Mouse (Mus musculus): ENCODE measurements around the gene Znhit1. TPM values are rescaled to one million over a fixed set of nuclear protein-coding genes. Genes with fewer than 3 reads are reported as not detected.

Gene Znhit1
- polyA plus RNA-seq, 1 experiment: 79.5 TPM

DNA sequence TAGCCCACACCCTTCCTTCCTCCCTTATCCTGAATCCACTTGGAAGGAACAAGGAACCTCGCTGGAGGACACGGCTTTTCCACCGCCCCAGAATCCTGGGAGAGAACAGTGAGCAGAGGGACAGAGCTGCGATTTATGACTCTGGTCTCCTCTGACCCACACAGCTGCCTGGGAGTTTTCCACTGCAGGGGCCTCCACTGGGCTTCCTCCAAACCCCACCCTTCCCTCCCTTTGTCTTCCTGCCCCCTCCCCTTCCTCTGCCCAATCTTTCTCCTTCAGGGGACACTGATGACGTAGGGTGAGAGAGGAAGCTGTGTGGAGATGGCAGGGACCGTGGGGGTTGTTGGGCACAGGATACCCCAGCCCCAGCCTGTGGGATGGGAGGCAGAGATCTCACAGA lies 21.5 kb downstream of the Znhit1 start, which contains the start of gene Cldn15:
Gene Cldn15 (plus strand): TSS at position 286 of the 400 bp plus-strand sequence.
- Histone ChIP-seq H3K27me3 (ENCODE audit: control insufficient read depth, insufficient read depth, low read length) (no peaks in the 10 kb centered on the region), H3K36me3 (ENCODE audit: control insufficient read depth, insufficient read depth, low read length) (peaks cover 6% of the 10 kb centered on the region; the same call in 1 of the 2 replicates), H3K27ac (ENCODE audit: control insufficient read depth, insufficient read depth, low read length) (no peak within 1 kb of the TSS), H3K4me1 (replicated peaks; ENCODE audit: control insufficient read depth, insufficient read depth, low read length) (0 out of 2 replicates have a peak, but pooled peaks cover 3% of the 10 kb centered on the region), H3K4me3 (ENCODE audit: control insufficient read depth, insufficient read depth, low read length) (no peak within 1 kb of the TSS)
- WGBS: 88% methylated on average over 6 of the region's 6 CpGs
- DNase-seq: no peak
- TF ChIP-seq CTCF (IDR thresholded peaks at IDR 0.05; ENCODE audit: borderline replicate concordance, control insufficient read depth, extremely low read depth, insufficient read depth, low read length, poor library complexity) (no peak), POLR2A (IDR thresholded peaks at IDR 0.05; ENCODE audit: control insufficient read depth, extremely low read depth, insufficient read depth, low read length, poor library complexity) (no peak)

DNA sequence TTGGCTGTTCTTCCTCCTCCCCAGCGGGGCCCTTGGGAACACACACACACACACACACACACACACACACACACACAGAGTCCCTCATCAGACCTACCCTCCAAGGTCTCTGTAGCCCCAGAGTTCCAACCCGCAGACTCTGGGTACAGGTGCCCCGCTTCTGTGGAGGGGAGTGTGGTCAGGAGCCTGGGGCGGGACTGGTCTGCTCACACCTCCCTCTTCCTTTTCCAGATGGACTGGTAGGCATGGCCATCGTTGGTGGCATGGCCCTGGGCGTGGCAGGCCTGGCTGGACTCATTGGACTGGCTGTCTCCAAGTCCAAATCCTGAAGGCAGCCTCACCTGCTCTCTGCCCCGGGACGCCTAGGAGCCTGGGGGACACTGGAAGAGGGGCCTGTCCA lies 22.1 kb downstream of the Znhit1 start:
- Histone ChIP-seq H3K36me3 (ENCODE audit: control insufficient read depth, insufficient read depth, low read length) (peaks cover 6% of the 10 kb centered on the region; the same call in 1 of the 2 replicates), H3K4me1 (replicated peaks; ENCODE audit: control insufficient read depth, insufficient read depth, low read length) (0 out of 2 replicates have a peak, but pooled peaks cover 5% of the 10 kb centered on the region), H3K27ac (ENCODE audit: control insufficient read depth, insufficient read depth, low read length) (no peak overlapping the region), H3K4me3 (ENCODE audit: control insufficient read depth, insufficient read depth, low read length) (no peak overlapping the region), H3K27me3 (ENCODE audit: control insufficient read depth, insufficient read depth, low read length) (no peaks in the 10 kb centered on the region)
- TF ChIP-seq POLR2A (IDR thresholded peaks at IDR 0.05; ENCODE audit: control insufficient read depth, extremely low read depth, insufficient read depth, low read length, poor library complexity): no peak
- TF ChIP-seq CTCF (IDR thresholded peaks at IDR 0.05; ENCODE audit: borderline replicate concordance, control insufficient read depth, extremely low read depth, insufficient read depth, low read length, poor library complexity): no peak
- 87% methylated on average over 8 of the region's 8 CpGs for WGBS
- no peak for DNase-seq

DNA sequence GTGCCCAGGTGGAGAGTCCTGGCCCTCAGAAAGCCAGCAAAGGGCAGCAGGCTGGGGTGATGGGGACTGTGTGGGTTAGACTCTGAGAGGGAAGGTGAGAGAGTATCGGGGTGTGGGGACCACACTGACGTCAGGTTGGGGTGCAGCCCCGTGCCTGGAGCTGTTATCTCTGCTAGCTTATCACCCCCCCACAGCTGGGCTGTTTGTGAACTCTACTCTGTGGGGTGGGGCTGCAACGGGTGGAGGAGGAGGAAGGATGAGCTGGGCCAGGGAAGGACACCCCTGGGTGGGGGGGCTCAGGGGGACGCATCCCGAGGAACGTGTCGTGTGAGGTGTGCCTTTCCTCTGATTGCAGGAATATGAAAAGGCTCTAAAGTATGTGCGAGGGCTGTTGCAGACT lies 22.6 kb downstream of the Znhit1 start:
- Histone ChIP-seq H3K27me3 (ENCODE audit: control insufficient read depth, insufficient read depth, low read length) (no peaks in the 10 kb centered on the region), H3K4me1 (replicated peaks; ENCODE audit: control insufficient read depth, insufficient read depth, low read length) (0 out of 2 replicates have a peak, but pooled peaks cover 5% of the 10 kb centered on the region), H3K27ac (ENCODE audit: control insufficient read depth, insufficient read depth, low read length) (no peak overlapping the region), H3K4me3 (ENCODE audit: control insufficient read depth, insufficient read depth, low read length) (no peak overlapping the region), H3K36me3 (ENCODE audit: control insufficient read depth, insufficient read depth, low read length) (peaks cover 6% of the 10 kb centered on the region; the same call in 1 of the 2 replicates)
- DNase-seq: no peak
- WGBS: 91% methylated on average over 9 of the region's 9 CpGs
- no peak for TF ChIP-seq CTCF (IDR thresholded peaks at IDR 0.05; ENCODE audit: borderline replicate concordance, control insufficient read depth, extremely low read depth, insufficient read depth, low read length, poor library complexity)
- no peak for TF ChIP-seq POLR2A (IDR thresholded peaks at IDR 0.05; ENCODE audit: control insufficient read depth, extremely low read depth, insufficient read depth, low read length, poor library complexity)

DNA sequence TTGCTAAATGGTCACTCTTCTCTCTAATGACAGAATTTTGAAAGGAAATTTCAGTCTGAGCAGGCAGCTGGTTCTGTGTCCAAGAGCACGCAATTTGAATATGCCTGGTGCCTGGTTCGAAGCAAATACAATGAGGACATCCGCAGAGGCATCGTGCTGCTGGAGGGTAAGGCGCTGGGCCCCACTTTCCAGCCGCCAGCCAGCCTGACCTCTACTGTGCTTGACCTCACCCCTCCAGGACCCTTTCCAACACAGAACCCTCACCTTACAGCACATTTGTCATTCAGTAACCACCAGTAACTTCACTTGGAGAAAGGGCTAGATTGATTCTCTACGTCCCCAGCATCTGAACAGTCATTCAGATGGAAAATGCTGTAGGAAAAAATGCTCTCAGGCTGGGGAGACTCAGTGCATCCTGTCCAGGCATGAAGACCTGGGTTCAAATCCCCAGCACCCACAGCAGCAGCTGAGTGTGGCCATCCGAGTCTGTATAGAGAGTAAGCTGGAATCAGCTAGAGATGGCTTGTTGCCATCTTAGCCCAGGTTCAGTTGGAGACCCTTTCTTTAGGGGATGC lies 24.8 kb downstream of the Znhit1 start:
- no peak overlapping the region for H3K4me3 ChIP-seq (ENCODE audit: control insufficient read depth, insufficient read depth, low read length)
- H3K27ac ChIP-seq (ENCODE audit: control insufficient read depth, insufficient read depth, low read length): no peak overlapping the region
- H3K36me3 ChIP-seq (ENCODE audit: control insufficient read depth, insufficient read depth, low read length): peaks cover 6% of the 10 kb centered on the region; the same call in 1 of the 2 replicates
- no peak for DNase-seq
- no peaks in the 10 kb centered on the region for H3K27me3 ChIP-seq (ENCODE audit: control insufficient read depth, insufficient read depth, low read length)
- WGBS: 81% methylated on average over 8 of the region's 8 CpGs
- H3K4me1 ChIP-seq (replicated peaks; ENCODE audit: control insufficient read depth, insufficient read depth, low read length): 0 out of 2 replicates have a peak, but pooled peaks cover 5% of the 10 kb centered on the region
- TF ChIP-seq CTCF (IDR thresholded peaks at IDR 0.05; ENCODE audit: borderline replicate concordance, control insufficient read depth, extremely low read depth, insufficient read depth, low read length, poor library complexity) (no peak), POLR2A (IDR thresholded peaks at IDR 0.05; ENCODE audit: control insufficient read depth, extremely low read depth, insufficient read depth, low read length, poor library complexity) (no peak)

DNA sequence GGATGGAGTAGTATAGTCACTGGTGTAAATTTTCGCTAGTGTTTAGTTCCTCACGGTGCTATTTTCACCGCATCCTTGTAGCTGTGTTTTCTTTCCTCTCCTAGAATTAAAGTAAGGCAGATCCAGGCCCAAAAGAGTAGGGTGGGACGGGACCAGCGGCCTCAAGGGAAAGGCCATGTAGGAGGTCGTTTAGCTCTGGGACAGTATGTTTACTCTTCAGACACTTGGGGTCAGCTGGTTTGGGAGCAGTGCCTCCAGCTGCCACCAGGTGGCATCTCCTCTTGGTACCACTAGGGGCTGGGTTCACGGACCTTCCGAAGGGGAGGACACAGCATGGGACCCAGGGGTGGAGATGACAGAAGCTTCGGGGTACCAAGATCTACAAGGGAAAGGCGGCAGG lies 25.3 kb downstream of the Znhit1 start:
- TF ChIP-seq CTCF (IDR thresholded peaks at IDR 0.05; ENCODE audit: borderline replicate concordance, control insufficient read depth, extremely low read depth, insufficient read depth, low read length, poor library complexity): peak; percentile 98
- TF ChIP-seq POLR2A (IDR thresholded peaks at IDR 0.05; ENCODE audit: control insufficient read depth, extremely low read depth, insufficient read depth, low read length, poor library complexity): no peak
- H3K27me3 ChIP-seq (ENCODE audit: control insufficient read depth, insufficient read depth, low read length): no peaks in the 10 kb centered on the region
- H3K4me1 ChIP-seq (replicated peaks; ENCODE audit: control insufficient read depth, insufficient read depth, low read length): 0 out of 2 replicates have a peak, but pooled peaks cover 5% of the 10 kb centered on the region
- WGBS: 2% methylated on average over 10 of the region's 10 CpGs
- peaks cover 6% of the 10 kb centered on the region; the same call in 1 of the 2 replicates for H3K36me3 ChIP-seq (ENCODE audit: control insufficient read depth, insufficient read depth, low read length)
- peak overlapping the region; percentile 69 for H3K4me3 ChIP-seq (ENCODE audit: control insufficient read depth, insufficient read depth, low read length)
- H3K27ac ChIP-seq (ENCODE audit: control insufficient read depth, insufficient read depth, low read length): peak overlapping the region; percentile 62
- peak; percentile 81 for DNase-seq

DNA sequence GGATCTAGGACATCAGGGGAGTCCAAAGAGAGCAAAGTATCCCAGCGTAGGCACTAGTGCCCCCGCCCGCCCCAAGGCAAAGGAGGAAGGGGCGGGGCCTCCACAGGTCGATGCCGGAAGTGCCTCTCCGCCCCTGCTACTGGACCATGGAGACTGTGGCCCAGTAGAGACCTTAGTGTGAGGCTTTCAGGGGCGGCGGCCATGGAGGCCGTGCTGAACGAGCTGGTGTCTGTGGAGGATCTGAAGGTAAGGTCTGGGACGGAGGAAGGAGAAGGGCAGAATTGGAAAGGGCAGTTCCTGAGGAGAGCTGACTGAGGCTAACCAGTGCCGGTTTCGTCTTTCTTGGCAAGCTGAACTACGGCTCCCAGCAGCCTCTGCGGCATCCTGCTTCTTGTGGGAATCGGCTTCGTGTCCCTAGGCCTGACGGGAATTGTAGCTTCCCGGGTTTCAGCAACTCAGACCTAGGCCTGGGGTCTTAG lies 25.8 kb downstream of the Znhit1 start:
- peak overlapping the region; percentile 69 for H3K4me3 ChIP-seq (ENCODE audit: control insufficient read depth, insufficient read depth, low read length)
- no peaks in the 10 kb centered on the region for H3K27me3 ChIP-seq (ENCODE audit: control insufficient read depth, insufficient read depth, low read length)
- H3K27ac ChIP-seq (ENCODE audit: control insufficient read depth, insufficient read depth, low read length): peak overlapping the region; percentile 62
- peak; percentile 42; the same call in 1 of the 2 replicates for TF ChIP-seq CTCF (IDR thresholded peaks at IDR 0.05; ENCODE audit: borderline replicate concordance, control insufficient read depth, extremely low read depth, insufficient read depth, low read length, poor library complexity)
- TF ChIP-seq POLR2A (IDR thresholded peaks at IDR 0.05; ENCODE audit: control insufficient read depth, extremely low read depth, insufficient read depth, low read length, poor library complexity): 0 out of 2 replicates have a peak, but pooled peaks have one; percentile 50
- peak; percentile 90 for DNase-seq
- 0 out of 2 replicates have a peak, but pooled peaks cover 5% of the 10 kb centered on the region for H3K4me1 ChIP-seq (replicated peaks; ENCODE audit: control insufficient read depth, insufficient read depth, low read length)
- H3K36me3 ChIP-seq (ENCODE audit: control insufficient read depth, insufficient read depth, low read length): peaks cover 6% of the 10 kb centered on the region; the same call in 1 of the 2 replicates
- 0% methylated on average over 20 of the region's 20 CpGs for WGBS
